Mouse (Mus musculus): Measurements from ENCODE around the gene Pnpo. TPM values are rescaled to one million over a fixed set of nuclear protein-coding genes. Genes with fewer than 3 reads are reported as not detected.

Gene Pnpo
- polyA plus RNA-seq, 1 experiment from 2014 or later = 27.5 TPM

DNA sequence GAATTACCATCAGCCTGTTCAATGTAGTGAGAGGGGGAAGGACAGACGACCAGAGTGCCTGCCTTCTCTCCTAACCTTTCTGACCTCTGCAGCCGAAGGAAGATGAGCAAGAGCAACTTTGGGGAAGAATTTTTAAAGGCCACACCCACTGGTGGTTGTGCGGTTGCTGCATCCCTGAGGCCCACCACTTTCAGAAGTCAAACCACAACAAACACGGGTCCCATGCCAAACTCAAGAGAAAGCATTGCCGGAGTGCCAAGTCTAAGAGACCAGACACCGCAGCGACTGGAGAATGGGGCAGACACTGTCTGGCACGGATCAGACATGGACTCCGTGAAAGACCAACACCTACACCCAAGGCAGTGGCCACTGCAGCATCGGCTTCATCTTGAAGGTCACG is 18.9 kb downstream of the Pnpo start:
- no peak overlapping the region for H3K9ac ChIP-seq
- no peaks in the 10 kb centered on the region for H3K9me3 ChIP-seq (ENCODE audit: control insufficient read depth, low read length)
- no peak overlapping the region for H3K27ac ChIP-seq
- H3K4me1 ChIP-seq (replicated peaks; ENCODE audit: control insufficient read depth, insufficient read depth, low read length) = no peaks in the 10 kb centered on the region
- peaks cover 4% of the 10 kb centered on the region; the same call in 1 of the 2 replicates for H3K27me3 ChIP-seq (ENCODE audit: control insufficient read depth, insufficient read depth, low read length)
- DNase-seq (ENCODE audit: low spot score) (no peak), ATAC-seq (ENCODE audit: low FRiP score) (no peak)
- 85% methylated on average over 11 of the region's 11 CpGs for WGBS
- H3K36me3 ChIP-seq (replicated peaks; ENCODE audit: control insufficient read depth, insufficient read depth) = no peaks in the 10 kb centered on the region
- H3K4me3 ChIP-seq (replicated peaks; ENCODE audit: low read length) = no peak overlapping the region
- no peak overlapping the region for H3K4me2 ChIP-seq (replicated peaks)

DNA sequence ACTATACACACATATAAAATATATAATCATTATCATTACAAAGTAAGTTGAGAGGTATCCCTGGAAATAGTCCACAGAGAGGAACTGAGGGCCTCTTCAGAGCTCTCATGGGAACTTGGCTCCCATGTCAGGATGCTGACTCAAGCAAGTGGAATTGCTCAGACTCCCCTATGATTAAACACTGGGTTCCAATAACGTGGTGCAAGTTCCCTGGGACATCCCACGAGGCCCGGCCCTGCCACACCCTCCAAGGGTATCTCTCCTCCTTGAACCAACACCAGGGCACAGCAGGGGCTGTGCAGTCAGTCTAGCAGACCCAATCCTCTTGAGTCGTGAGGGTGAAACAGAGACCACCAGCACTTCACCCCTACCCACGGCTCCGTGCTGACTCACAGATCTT is 24.8 kb downstream of the Pnpo start:
- ATAC-seq (ENCODE audit: low FRiP score) (no peak), DNase-seq (ENCODE audit: low spot score) (no peak)
- Histone ChIP-seq H3K27me3 (ENCODE audit: control insufficient read depth, insufficient read depth, low read length) (no peaks in the 10 kb centered on the region), H3K27ac (no peak overlapping the region), H3K9ac (no peak overlapping the region), H3K4me2 (replicated peaks) (no peak overlapping the region), H3K4me1 (replicated peaks; ENCODE audit: control insufficient read depth, insufficient read depth, low read length) (peaks cover 8% of the 10 kb centered on the region), H3K4me3 (replicated peaks; ENCODE audit: low read length) (no peak overlapping the region), H3K36me3 (replicated peaks; ENCODE audit: control insufficient read depth, insufficient read depth) (no peaks in the 10 kb centered on the region), H3K9me3 (ENCODE audit: control insufficient read depth, low read length) (no peaks in the 10 kb centered on the region)
- WGBS = 60% methylated on average over 6 of the region's 6 CpGs

DNA sequence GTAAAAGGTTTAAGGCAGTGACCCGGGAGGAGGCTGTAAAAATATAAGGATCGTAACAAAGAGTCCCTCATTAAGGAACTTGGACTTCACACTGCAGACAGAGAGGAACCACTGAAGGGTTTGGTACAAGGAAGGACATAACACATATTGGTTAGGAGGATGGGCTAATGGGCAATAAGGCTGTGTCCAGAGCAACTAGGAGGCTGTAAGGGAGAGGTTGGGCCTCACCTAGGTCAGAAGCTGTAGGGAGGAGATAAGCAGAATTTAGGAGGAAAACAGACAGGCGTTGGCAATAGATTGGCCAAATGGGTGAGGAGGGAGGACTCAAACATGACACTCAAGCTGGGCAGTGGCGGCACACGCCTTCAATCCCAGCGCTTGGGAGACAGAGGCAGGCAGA is 26.4 kb downstream of the Pnpo start:
- no peak for ATAC-seq (ENCODE audit: low FRiP score)
- Histone ChIP-seq H3K27ac (no peak overlapping the region), H3K4me3 (replicated peaks; ENCODE audit: low read length) (no peak overlapping the region), H3K36me3 (replicated peaks; ENCODE audit: control insufficient read depth, insufficient read depth) (no peaks in the 10 kb centered on the region), H3K4me2 (replicated peaks) (no peak overlapping the region), H3K4me1 (replicated peaks; ENCODE audit: control insufficient read depth, insufficient read depth, low read length) (peaks cover 8% of the 10 kb centered on the region), H3K9ac (no peak overlapping the region), H3K27me3 (ENCODE audit: control insufficient read depth, insufficient read depth, low read length) (no peaks in the 10 kb centered on the region), H3K9me3 (ENCODE audit: control insufficient read depth, low read length) (no peaks in the 10 kb centered on the region)
- DNase-seq (ENCODE audit: low spot score) = no peak
- WGBS = 89% methylated on average over 6 of the region's 6 CpGs

DNA sequence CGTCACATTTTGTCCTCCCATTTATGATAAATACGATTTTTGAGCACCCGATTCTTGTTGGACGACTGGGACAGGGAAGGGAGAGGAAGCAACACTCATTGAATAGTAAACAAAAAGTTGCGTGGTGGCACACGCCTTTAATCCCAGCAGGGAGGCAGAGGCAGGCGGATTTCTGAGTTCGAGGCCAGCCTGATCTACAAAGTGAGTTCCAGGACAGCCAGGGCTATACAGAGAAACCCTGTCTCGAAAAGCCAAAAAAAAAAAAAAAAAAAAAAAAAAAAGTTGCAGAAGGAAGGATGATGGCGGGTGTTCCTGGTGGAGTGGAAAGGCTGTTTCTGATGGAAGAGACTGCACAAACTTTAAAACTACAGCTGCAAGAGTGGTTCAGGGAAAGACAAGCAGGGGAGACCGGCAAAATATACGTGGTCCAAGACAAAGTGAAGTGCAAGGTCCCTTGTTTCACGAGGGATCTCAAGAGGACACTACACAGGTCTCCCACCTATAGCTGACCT is 26.8 kb downstream of the Pnpo start:
- no peak overlapping the region for H3K27ac ChIP-seq
- ATAC-seq (ENCODE audit: low FRiP score) (no peak), DNase-seq (ENCODE audit: low spot score) (no peak)
- WGBS = 32% methylated on average over 12 of the region's 13 CpGs
- no peaks in the 10 kb centered on the region for H3K27me3 ChIP-seq (ENCODE audit: control insufficient read depth, insufficient read depth, low read length)
- peak overlapping the region; percentile 48 for H3K4me2 ChIP-seq (replicated peaks)
- no peaks in the 10 kb centered on the region for H3K9me3 ChIP-seq (ENCODE audit: control insufficient read depth, low read length)
- H3K9ac ChIP-seq = no peak overlapping the region
- H3K36me3 ChIP-seq (replicated peaks; ENCODE audit: control insufficient read depth, insufficient read depth) = peaks cover 5% of the 10 kb centered on the region; the same call in 1 of the 2 replicates
- peaks cover 8% of the 10 kb centered on the region for H3K4me1 ChIP-seq (replicated peaks; ENCODE audit: control insufficient read depth, insufficient read depth, low read length)
- peak overlapping the region; percentile 11; the same call in 1 of the 2 replicates for H3K4me3 ChIP-seq (replicated peaks; ENCODE audit: low read length)

DNA sequence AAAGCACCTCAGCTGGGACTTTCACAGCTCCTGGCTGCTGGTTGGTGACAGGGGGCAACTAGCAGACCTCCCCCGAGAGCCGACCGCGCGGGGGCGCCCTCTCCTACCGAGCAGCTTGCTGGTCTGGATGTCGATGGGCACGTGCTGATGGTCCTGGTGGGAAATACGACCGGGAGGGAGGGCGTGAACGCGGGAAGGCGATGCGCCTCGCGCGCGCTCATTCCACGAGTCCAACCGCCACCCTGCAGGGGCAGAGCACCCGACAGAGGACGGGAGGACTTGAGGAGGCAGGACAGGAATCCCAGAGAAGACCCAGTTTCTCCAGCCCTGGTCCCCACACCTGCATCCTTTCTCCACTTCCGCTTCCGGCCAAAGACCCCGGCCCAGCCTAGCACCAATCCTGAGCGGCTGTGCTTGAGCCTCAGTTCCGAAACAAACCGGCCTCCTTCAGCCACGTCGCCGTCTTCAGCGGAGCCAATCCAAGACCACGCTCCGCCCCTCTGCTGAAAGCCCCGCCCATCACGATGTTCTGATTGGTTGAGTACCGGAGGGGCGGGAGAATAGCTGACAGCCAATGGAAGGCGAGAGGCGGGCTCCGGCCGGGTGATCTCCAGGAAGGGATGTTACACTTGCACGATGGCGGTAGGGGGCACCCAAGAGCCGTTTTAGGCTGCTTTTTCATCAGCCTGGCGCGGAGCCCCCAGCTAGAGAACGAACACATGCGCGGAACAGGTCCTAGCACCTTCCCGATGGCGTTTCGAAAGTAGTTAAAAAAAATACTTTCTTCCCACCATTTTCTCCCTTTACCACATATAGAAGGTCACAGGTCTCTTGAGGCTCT is 27.5 kb downstream of the Pnpo start, which contains the start of gene Cdk5rap3:
Gene Cdk5rap3, minus strand, starts transcription at position 453 of the 841 bp plus-strand sequence.
- H3K9me3 ChIP-seq (ENCODE audit: control insufficient read depth, low read length) = no peaks in the 10 kb centered on the region
- DNase-seq (ENCODE audit: low spot score) = peak; percentile 100
- H3K4me3 ChIP-seq (replicated peaks; ENCODE audit: low read length) = peak within 1 kb of the TSS; percentile 63
- WGBS = under 1% methylated on average over 55 of the region's 55 CpGs
- H3K4me2 ChIP-seq (replicated peaks) = peak within 1 kb of the TSS; percentile 86
- H3K27ac ChIP-seq = peak within 1 kb of the TSS; percentile 57
- H3K27me3 ChIP-seq (ENCODE audit: control insufficient read depth, insufficient read depth, low read length) = no peaks in the 10 kb centered on the region
- peaks cover 8% of the 10 kb centered on the region for H3K4me1 ChIP-seq (replicated peaks; ENCODE audit: control insufficient read depth, insufficient read depth, low read length)
- peak within 1 kb of the TSS; percentile 67 for H3K9ac ChIP-seq
- peaks cover 11% of the 10 kb centered on the region; the same call in 1 of the 2 replicates for H3K36me3 ChIP-seq (replicated peaks; ENCODE audit: control insufficient read depth, insufficient read depth)
- peak; percentile 98 for ATAC-seq (ENCODE audit: low FRiP score)

DNA sequence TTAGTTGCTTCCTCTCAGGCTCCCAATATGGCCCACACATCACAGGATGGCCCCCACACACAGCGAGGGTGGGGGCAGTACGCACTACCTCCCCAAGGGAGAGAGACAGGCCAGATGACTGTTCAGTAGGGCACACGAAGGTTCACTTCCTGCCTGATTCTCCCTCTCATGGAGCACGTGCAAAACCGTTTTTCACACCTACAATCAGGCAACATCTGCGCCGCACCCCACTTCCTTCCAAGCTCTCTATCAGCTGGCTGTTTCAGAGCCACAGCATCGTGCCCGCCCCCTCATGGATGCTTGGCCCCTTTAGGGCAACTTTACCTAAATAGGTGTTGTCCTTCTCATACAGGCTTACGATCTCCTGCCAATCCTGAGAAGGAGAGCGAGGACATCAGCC is 31.1 kb downstream of the Pnpo start:
- Histone ChIP-seq H3K27ac (no peak overlapping the region), H3K4me1 (replicated peaks; ENCODE audit: control insufficient read depth, insufficient read depth, low read length) (peaks cover 15% of the 10 kb centered on the region), H3K9ac (no peak overlapping the region), H3K9me3 (ENCODE audit: control insufficient read depth, low read length) (no peaks in the 10 kb centered on the region), H3K36me3 (replicated peaks; ENCODE audit: control insufficient read depth, insufficient read depth) (peaks cover 37% of the 10 kb centered on the region), H3K4me2 (replicated peaks) (no peak overlapping the region), H3K27me3 (ENCODE audit: control insufficient read depth, insufficient read depth, low read length) (no peaks in the 10 kb centered on the region), H3K4me3 (replicated peaks; ENCODE audit: low read length) (no peak overlapping the region)
- WGBS = 93% methylated on average over 11 of the region's 11 CpGs
- no peak for ATAC-seq (ENCODE audit: low FRiP score)
- no peak for DNase-seq (ENCODE audit: low spot score)

DNA sequence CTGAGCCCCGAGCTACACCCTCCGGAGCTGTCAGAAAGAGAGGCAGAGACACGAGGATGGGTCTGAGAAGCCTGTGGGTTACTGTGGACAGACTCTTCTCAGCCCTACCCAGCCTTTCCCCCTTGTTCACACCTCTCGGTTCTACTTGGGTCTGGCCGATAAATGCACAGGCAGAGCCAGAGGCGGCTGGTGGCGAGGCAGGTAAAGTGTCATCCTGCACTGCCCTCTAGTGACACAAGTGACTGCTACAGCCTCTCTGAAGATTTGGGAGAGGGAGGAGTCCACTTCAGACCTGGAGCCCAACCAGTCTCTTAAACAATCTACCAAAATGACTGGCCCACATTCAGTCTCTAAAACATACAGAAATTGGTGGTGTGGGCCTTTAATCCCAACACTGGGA is 33.8 kb downstream of the Pnpo start:
- H3K9ac ChIP-seq = no peak overlapping the region
- peaks cover 31% of the 10 kb centered on the region for H3K4me1 ChIP-seq (replicated peaks; ENCODE audit: control insufficient read depth, insufficient read depth, low read length)
- ATAC-seq (ENCODE audit: low FRiP score) (peak; percentile 44), DNase-seq (ENCODE audit: low spot score) (peak; percentile 89)
- H3K4me2 ChIP-seq (replicated peaks) = no peak overlapping the region
- whole genome bisulfite sequencing = 22% methylated on average over 7 of the region's 7 CpGs
- peaks cover 41% of the 10 kb centered on the region for H3K36me3 ChIP-seq (replicated peaks; ENCODE audit: control insufficient read depth, insufficient read depth)
- no peaks in the 10 kb centered on the region for H3K27me3 ChIP-seq (ENCODE audit: control insufficient read depth, insufficient read depth, low read length)
- no peaks in the 10 kb centered on the region for H3K9me3 ChIP-seq (ENCODE audit: control insufficient read depth, low read length)
- H3K4me3 ChIP-seq (replicated peaks; ENCODE audit: low read length) = no peak overlapping the region
- no peak overlapping the region for H3K27ac ChIP-seq

DNA sequence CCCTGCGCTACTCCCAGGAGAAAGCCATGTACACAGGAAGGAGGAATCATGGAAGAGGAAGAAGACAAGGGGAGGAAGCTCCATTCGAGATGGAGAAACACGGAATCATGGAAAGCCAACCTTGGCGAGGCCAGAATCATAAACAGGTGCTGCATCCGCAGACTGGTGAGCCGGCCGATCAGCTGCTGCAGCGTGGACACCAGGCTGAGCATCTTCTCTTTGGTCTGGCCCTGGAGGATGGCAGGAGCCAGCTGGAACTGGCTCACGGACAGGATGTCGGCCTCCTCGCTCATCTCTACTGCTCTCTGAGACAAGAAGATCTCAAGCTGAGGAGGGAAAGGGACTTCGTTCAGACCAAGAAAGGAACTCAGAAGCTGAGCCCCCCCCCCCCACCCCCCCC is 35.2 kb downstream of the Pnpo start:
- WGBS = 87% methylated on average over 12 of the region's 12 CpGs
- Histone ChIP-seq H3K9ac (no peak overlapping the region), H3K4me2 (replicated peaks) (no peak overlapping the region), H3K36me3 (replicated peaks; ENCODE audit: control insufficient read depth, insufficient read depth) (peaks cover 41% of the 10 kb centered on the region), H3K27ac (peak overlapping the region; percentile 82; the same call in 1 of the 2 replicates), H3K4me3 (replicated peaks; ENCODE audit: low read length) (no peak overlapping the region), H3K27me3 (ENCODE audit: control insufficient read depth, insufficient read depth, low read length) (no peaks in the 10 kb centered on the region), H3K4me1 (replicated peaks; ENCODE audit: control insufficient read depth, insufficient read depth, low read length) (peaks cover 36% of the 10 kb centered on the region), H3K9me3 (ENCODE audit: control insufficient read depth, low read length) (no peaks in the 10 kb centered on the region)
- no peak for DNase-seq (ENCODE audit: low spot score)
- no peak for ATAC-seq (ENCODE audit: low FRiP score)

DNA sequence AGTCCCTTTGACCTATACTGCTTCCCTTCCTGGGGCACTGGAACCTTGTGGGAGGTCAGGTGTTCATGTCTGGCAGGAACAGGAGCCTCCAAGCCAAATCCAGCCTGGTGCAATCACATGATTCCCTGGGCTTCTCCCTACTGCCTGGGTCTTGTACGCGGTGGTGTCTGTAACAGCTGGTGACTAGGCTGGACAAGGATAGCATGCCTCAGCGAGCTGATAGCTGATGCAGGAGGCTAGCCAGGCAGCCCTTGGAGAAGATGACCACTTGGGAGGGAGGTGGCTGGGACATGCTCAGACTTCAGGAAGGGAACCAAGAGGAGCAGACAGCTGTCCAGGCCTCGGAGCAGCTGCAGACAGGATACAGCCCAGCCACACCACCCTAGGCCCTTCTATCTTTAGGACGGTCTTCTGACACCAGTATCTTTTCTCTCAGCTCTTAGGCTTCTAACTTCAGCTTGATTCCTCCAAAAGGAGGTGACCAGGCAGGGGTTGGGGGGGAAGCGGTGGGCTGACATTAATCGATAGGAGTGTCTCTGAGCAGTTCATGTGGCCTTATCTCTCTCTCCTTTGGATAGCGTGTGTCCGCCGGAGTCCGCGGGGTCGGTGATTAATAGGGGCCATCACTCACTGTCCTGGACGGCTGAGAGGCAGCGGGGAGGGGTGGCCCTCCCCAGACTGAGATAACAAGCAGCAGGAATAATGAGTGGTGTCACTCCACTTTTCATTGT is 37.2 kb downstream of the Pnpo start:
- H3K4me1 ChIP-seq (replicated peaks; ENCODE audit: control insufficient read depth, insufficient read depth, low read length) = peaks cover 55% of the 10 kb centered on the region
- DNase-seq (ENCODE audit: low spot score) (no peak), ATAC-seq (ENCODE audit: low FRiP score) (no peak)
- no peaks in the 10 kb centered on the region for H3K27me3 ChIP-seq (ENCODE audit: control insufficient read depth, insufficient read depth, low read length)
- no peak overlapping the region for H3K4me3 ChIP-seq (replicated peaks; ENCODE audit: low read length)
- peak overlapping the region; percentile 30; the same call in 1 of the 2 replicates for H3K9ac ChIP-seq
- H3K4me2 ChIP-seq (replicated peaks) = no peak overlapping the region; the same call in 1 of the 2 replicates
- WGBS = 23% methylated on average over 15 of the region's 15 CpGs
- H3K36me3 ChIP-seq (replicated peaks; ENCODE audit: control insufficient read depth, insufficient read depth) = peaks cover 33% of the 10 kb centered on the region
- H3K27ac ChIP-seq = peak overlapping the region; percentile 82
- no peaks in the 10 kb centered on the region for H3K9me3 ChIP-seq (ENCODE audit: control insufficient read depth, low read length)

Data from hindbrain, embryonic 14.5 days (tissue).